Mouse (Mus musculus) heart, postnatal 4 days (tissue): ENCODE results near the gene Cit. TPM values are rescaled to one million over a fixed set of nuclear protein-coding genes. Genes with fewer than 3 reads are reported as not detected.

Experiments
- DNase-seq: peaks from one replicate; pipeline ENCODE4 v3.0.0; 2021
- total RNA-seq, 2 experiments: library from RNA; stranded (reverse); gene quantifications; 2 replicates each; pipeline ENCODE4 v1.2.3; 2021

Cit gene
- total RNA-seq, 2 experiments from 2014 or later, result 22.7 to 25.4 TPM

DNA sequence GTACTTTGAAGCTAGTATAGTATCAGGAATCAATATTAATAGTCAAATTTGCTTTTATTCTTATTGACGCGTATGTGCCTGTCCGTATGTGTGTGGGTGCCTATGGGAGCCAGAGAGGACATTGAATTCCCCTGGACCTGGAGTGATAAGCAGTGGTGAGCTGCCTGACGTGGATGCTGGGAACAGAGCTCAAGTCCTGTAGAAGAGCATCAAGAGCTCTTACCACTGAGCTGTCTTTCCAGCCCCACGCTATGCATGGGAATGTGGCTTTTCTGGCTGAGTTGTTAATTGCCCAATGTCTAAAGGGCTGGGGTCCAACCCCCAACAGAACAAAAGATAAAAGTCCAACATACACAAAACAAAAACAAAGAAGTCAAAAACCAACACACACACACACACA lies 131.4 kb downstream of the Cit start:
- no peak for DNase-seq

DNA sequence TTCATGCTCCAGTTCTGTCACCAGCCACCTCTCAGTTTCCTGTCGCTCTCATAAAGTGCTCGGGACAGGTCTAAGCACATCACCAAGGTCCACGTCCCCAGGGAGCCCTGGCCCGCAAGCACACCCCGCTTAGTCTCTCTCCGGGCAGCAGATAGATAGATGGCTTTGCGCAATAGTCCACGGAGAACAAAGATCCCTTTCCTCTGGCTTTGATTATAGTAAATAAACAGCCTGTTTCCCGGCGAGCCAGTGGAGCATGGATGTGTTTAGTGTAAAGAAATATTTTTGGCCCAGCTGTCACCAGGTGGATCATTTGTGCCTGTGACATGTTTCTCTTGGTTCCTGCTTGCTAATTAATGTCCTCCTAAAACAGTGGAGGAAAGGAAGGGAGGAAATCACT lies 132.2 kb downstream of the Cit start:
- DNase-seq, result no peak

DNA sequence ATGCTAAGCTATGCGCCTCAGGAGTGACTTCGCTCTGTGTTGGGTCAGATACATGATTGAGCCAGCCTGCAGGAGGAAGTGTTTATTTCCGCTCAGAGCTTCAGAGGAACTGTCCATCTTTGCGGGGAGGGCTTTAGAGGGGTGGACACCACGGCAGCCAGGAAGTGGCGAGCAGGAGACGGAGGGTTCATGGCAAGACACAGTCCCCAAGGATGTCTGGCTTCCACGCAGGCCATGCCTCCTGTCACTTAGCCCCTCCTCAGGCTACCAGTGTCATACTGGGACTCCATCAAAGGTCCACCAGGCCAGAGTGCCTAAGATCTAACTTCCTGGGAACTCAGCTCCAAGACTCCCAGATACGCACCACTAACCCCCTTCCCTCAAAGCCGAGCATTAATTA lies 132.7 kb downstream of the Cit start:
- DNase-seq, result peak; percentile 50

DNA sequence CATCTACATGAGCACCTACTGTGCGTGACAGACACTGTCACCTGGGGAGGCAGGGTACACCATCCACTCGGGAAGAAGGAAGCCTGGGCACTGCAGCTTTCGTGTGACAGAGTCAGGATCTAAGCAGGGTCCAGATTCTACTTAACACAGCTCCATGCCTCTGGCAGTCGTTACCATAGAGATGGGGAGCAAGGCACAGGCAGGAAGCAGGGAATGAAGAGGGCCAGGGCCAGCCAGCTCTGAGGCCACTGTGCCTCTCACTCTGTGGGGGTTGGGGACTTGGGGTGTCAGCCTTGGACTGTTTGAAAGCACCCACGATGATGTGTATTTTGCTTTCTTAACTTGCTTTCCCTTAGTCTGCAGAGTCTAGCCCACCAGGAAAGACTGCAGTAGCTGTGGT lies 133.2 kb downstream of the Cit start:
- no peak for DNase-seq

DNA sequence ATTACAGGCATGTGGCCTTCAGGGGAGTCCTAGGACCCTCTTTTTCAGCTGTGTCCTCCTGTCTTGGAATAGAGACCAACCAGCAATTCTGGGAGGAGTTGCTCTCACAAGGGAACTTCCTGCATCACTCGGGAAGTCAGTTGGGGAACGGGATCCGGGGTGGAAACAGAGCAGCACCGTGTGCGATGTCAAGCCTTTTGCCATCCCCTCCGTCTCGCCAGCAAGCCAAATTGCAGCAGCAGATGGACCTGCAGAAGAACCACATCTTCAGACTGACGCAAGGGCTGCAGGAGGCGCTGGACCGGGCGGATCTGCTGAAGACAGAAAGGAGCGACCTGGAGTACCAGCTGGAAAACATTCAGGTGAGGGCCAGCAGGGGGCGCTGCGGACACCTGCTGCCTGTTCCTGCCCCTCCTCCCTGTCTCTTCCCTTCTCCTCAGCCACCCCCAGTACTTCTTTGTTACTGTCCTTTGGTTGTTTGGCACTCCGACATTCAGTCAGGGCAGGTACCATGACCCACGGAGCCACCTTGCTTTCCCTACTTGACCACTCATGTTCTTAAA lies 134.1 kb downstream of the Cit start:
- DNase-seq, result peak; percentile 24

DNA sequence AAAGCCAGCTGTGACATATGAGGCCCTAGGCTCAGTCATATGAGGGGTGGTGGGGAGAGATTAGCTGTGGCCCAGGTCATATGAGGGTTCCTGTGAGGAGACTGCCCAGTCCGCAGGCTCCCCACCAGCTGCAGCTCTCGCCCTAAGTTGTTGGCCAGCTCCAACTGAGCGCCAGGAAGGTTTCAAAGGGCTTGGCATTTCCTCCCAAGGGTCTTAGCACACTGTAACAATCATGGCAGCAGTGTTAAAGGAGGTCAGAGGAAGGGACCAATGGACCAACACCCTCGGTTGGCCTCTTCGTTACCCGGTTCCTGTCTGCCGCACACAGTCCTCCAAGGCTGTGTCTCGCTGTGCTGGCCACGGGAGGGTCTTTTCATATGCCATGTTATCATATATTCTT lies 135.5 kb downstream of the Cit start:
- DNase-seq, result no peak

DNA sequence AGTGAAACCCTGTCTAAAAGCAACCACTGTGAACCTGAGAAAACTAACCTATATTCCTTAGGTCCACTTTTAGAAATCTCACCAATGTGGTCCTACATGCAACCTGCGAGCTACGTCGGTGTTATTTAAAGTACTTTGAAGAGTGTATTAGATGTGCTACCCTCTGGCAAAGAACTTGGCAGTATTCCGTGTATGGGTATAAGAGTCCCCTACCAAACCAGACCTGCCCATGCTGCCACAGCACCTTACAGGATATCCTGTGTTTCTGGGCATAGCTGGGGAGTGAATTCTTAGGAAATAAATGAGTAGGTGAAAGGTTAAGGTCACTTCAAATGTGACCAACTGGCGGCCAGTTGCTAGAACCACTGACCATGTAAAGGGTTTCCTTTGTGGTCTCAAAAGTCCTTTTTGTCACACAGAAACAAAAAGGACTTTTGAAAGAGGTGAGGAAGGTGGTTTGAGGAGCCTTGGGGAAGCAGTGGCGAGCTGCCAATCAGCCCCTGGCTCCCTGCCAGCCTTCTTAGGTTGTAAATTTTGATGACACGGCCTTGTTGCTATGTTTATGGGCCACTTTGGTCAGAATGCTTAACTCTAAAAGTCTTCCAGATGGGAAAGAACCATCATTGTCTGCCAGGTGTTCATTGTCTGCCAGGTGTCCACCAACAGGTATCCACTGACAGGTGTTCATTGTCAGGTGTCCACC lies 137.7 kb downstream of the Cit start:
- peak; percentile 61 for DNase-seq

DNA sequence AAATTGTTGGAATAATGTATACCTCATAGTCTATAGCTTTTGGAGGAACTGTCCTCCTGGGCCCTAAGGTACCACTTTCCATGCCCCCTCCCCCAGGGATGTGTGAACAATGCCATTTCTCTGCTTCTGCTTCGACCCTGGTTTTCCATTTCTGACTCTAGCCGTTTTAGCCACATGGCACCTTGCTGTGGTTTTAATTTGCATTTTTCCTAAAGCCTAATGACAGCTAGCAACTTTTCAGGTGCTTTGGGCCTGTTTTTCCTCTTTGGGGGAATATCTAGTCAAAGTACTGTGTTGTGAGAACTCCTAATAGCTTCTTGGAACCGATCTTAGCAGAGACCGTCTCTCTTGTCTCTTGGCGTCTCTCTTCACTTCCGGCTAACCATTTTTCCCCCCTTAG lies 139.3 kb downstream of the Cit start:
- no peak for DNase-seq

DNA sequence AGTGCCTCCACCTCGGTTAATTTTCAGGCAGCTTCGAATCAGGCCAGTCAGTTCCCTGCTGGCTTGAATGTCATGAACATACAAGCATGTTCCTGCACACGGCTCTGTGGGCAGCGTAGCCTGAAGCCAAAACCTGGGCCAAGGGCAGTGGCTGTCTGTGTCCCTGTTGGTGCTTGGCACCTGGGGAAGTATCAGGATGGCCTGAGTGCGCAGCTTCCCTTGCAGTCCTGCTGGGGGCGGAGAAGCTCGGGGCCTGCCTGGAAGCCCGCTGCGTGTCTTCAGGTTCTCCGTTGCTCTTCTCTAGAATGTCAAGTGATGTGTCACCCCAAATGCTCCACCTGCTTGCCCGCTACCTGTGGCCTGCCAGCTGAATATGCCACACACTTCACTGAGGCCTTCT lies 140.0 kb downstream of the Cit start:
- DNase-seq, result no peak

DNA sequence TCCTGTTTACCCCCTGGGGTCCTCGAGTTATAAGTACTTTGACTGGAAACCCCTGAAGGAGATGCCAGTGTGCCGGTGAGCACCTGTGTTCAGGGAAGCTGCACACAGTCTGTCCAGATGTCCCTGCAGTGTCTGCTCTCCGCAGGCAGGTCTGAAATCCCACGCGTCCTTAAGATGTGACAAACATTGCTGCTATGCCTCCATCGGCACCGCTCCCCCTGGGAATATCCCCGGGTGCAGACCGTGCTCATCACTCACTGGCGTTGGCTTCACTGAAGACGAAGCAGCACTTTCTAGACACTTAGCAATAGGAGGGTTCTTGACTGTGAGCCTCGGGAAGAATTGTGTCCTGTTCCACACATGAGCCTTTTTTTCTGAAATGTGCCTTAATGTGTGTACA lies 142.2 kb downstream of the Cit start:
- no peak for DNase-seq

DNA sequence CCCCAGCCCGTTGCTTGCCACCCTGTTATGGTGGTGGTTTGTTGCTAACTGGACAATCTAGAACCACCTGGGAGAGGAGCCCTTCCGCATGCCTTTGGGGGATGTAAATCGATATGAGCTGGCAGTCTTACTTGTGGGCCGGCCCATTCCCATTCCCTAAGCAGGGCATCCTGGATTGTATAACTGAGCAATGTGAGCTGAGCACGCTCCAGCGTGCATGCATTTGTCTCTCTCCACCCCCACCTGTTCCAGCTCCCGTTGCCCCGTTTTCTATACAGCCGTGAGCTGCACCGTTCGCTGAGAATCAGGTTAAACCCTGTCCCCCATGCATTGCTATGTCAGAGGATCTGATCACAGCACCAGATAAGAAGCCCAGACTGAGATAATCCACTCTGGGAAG lies 146.6 kb downstream of the Cit start:
- no peak for DNase-seq

DNA sequence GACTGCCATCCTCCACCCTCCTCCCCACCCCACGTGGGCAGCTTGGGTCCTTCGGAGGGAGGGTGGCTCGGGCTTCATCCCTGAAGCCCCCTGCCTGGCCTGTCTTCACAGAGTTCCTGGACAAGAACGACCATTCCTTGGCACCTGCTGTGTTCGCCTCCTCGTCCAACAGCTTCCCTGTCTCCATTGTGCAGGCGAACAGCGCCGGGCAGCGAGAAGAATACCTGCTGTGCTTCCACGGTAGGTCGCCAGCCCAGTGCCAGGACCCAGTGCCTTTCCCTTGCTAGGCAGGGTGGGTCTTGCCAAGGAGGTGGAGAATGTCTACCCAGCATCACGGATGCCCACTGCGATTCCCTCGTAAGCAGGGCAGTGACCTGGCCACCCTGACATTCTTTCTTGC lies 149.0 kb downstream of the Cit start:
- no peak for DNase-seq

DNA sequence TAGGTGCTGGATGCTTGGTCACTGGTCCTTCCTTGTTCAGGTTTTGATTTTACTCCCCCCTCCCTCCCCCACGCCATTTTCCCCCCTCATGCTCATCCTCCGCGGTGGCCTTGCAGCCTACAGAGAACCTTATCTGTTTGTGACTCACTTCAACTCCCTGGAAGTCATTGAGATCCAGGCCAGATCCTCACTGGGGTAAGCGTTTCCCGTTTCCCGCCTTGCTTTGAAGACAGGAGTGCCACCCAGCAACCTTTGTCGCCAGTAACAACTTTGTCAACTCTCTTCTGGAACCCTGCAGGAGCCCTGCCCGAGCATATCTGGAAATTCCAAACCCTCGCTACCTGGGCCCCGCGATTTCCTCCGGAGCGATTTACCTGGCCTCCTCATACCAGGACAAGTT lies 152.3 kb downstream of the Cit start:
- no peak for DNase-seq

DNA sequence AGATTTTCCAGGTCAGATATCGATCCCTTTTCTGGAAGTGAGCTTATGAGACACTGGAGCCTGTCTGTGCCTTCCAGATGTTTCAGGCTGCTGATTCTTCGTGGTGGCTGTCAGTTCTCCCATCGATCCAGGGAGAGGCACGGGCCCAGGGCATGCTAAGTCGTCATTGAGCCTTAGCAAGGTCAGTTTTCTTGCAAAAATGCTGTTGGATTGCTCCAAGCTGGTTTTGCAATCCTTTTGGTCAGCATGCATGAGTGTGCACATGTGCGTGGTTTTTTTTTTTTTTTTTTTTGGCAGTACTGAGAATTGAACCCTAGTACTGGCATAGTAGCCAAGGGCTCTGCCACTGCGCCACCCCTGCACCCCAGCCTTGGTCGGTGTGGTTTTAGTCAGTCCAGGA lies 158.1 kb downstream of the Cit start:
- no peak for DNase-seq

DNA sequence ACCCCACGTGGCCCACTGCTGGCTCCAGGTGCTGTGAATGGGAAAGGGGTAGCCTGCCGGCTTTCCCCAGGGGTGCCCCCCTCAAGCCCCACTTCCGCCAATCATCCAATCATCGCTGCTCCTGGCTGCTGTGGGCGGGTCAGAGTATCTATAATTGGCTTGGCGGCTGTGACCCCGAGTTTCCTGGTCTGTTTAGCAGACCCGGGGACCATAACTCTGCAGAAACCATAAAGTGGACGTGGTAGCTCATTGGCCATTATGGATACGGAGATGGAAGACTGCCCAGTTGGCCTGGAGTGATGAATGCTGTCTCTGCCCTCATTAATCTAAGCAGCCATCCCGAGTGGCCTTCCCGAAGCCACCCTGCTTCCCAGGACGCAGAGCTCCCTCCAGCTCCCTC lies 158.7 kb downstream of the Cit start:
- no peak for DNase-seq

DNA sequence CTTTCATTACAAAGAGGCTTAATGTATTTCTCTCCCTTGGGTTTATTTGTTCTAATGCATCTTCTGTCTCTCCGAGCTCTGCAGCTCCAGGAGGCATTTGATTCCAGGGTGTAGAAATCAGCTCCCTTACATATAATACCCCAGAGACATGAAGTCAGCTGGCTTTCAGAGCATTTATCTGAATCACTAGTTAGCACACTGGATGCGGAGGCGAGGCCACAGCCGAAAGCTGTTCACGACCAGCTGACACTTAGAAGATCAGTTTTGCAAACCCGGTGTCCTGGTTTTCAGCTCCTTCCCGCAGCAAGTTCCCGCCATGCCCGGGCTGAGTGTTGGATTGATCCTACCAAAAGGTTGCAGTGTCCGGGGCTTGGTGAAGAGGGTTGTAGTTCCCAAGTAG lies 159.2 kb downstream of the Cit start:
- DNase-seq, result no peak

DNA sequence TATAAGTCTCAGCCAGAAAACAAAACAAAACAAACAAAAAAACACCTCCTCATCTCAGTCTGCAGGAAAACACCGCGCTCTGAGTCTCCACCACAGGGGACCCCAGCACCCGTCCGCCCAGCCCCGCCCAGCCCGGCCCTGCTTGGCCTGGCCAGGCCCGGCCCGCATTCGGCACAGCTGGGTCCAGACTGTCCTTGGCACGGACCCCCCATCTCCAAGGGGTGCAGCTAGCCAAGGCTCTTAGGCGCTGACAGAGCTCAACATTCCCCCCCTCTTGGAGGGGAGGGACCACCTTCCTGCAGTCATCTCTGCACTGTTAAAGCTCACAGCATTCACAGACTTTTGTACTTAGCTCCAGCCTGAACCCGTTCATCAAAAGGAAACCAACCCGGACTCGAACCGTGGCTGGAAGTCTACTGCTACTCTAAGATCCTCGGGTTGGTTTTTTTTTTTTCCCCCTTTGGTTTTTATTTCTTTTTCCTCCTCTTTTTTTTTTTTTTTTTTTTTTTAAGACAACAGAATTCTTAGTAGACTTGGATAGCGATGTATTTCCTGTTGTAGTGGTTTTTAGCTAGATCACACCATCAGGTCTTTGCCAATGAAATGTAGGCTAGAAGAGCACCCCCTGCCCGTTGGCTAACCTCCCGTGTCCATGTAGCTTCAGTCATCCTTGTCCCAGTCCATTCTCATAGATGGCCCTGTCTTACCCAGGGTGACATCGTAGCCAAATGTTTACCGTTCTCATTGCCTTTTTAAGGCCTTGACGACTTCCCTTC lies 161.4 kb downstream of the Cit start:
- peak; percentile 49 for DNase-seq

DNA sequence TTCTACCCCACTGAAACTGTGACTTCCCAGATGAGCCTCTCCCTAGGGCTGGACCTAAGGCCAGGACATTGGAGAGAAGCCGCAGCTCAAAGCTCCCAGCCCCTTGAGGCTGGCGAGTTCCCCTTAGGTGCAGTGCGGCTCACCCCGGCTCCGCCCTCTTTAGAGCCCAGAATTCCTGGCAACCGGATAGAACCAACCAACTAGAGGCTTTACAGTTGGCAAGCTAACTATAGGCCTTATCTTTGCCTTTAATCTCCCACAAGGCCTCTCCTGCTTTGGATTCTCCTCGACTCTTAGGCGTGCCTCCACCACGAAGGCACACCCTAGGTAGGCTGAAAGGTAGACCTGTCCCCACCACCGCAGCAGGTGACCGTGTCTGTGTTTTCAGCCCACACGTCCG lies 162.6 kb downstream of the Cit start:
- no peak for DNase-seq

DNA sequence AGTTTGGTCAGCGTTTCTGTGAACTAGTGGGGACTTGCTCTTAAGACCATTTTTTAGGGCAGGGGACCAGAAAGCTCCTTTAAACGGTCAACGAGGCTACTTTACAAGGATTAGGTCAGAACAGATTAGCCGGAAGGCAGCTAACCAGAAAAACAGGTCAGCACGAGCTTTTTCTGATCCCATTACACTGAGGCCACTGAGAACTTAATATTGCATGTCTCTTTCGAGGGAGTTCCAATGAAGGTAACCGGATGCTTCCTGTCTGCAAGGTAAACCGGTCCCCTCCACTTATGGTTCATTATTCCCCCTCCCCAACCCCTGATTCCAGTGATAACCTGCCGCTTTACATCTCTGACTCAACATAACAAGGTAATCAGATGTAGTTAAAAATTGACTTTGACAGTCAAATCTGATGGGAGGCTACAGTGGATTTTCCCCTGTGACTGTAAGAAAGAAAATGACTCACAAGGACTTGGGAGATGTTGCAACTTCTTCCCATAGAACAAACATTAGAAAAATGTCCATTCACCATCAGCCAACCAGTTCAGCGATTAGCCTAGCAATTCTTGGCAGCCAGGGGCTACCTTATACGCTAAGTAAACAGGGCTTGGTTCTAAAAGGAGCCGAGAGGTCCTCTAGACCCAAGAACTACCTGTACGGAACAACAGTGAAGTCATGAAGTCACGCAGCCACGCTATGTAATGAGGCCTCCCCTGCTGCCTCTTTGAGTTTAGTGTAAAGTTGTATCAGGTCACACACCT lies 164.2 kb downstream of the Cit start:
- no peak for DNase-seq

DNA sequence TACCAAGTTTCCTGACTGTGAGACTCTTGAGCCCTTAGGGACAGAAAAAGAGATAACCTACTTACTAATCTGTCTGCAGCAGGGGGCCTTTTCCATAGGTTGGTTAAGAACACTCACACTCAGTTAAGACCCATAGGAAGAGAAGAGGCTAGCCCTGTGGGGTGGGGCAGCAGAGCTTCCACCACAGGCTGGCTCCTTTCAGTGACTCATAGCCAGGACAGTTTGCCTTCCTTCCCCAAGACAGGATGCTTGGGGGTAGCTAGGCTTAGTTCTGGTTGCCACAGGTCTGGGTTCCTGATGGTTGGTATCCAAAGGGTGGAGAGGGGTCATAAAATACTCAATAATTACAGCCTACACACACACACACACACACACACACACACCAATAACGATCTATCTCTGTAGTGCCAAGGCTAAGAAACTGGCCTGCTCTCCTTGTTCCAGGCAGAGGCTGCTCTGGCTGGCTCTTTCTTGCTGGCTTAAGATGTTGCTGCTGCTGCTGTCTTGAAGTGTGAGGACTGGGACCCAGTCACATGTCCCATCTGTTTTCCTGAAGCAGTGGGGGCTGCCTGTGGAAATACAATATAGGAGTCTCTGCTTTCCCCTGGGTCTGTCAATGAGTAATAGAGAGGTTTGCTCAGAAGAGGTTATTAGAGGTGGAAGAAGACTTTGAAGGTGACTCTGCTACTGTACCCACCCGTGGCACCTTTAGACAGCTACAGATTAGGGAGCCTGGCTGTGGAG lies 165.0 kb downstream of the Cit start:
- no peak for DNase-seq

DNA sequence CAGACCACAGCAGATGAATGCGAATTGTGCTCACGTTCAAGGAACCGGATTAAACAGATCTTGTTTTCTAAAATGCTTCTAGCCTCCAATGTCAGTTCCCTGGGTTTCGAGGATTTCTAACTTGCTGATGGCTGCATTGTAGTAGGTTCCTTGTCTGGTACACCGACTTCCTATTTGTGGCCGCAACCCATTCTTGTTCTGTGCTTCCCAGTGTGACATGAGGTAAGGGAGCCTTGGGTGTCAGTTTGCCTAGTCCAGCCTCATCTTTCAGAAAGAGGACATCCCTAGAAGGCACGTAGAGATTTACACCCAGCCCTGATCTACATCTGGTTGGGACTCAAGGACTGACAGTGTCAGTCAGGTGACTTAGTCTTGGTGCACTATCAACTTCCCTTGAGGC lies 166.6 kb downstream of the Cit start:
- no peak for DNase-seq

DNA sequence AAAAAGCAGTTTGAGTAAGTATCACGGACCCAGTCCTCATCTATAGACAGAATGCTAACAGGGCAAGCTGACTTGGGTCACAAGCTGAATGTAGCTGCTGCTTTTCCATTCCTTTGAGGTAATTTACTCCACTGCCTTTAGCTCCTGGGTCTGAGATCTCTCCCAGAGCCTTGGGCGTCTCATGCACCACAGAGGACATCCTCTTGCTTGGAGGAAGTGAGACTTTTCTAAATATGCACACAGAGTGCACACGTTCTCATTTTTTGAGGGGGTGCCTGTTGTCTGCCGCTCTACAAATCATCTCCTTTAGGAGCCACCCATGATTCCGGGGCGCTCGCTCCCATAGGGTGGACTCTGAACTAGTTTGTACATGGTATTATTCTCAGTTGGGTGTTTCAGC lies 167.4 kb downstream of the Cit start:
- no peak for DNase-seq

DNA sequence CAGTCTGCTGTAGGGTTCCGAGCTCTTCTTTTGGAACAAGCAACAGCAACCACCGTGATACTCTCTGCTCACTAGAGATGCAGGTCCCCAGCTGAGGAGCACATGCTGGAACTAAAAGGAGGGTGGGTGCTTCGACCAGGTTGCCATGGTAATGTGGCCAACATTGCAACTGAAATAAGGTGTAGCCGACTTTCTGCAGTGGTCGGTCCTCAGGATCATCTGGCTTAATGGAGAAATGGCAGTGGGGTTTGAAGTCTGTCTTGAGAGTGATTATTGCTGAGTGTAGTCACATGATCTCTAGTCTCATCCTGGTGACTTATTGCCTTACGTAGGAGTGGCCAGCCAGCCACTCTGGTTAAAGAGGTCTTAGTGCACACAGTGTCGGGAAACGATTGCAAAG lies 168.7 kb downstream of the Cit start:
- DNase-seq, result no peak
